Mouse (Mus musculus) heart, adult 2 months (tissue): ENCODE measurements around the gene Nup205. TPM values are rescaled to one million over a fixed set of nuclear protein-coding genes. Genes with fewer than 3 reads are reported as not detected.
A peak's percentile ranks its signal among the peaks of the same experiment; 100 is the strongest.
"Not testable (repeated sequence)": the region's sequence is repeated elsewhere in the genome, so short reads cannot be mapped to it uniquely, and the experiment has no call there.

Experiments used
- DNase-seq, 2 experiments: peaks; one replicate each; pipeline ENCODE4 v3.0.0; 2021
- H3K27ac ChIP-seq: fragments of 200-600 bp; 2 replicates; pipeline ENCODE4 v1.8.1; 2022
- H3K27me3 ChIP-seq: fragments of 200-500 bp; 2 replicates; pipeline ENCODE4 v1.6.1; 2012; ENCODE audit warnings: mild to moderate bottlenecking, low read length, inconsistent platforms, mixed read lengths; ENCODE audit not compliant: control insufficient read depth, insufficient read depth
- H3K36me3 ChIP-seq: fragments of 200-500 bp; 2 replicates; pipeline ENCODE4 v1.6.1; 2012; ENCODE audit warnings: low read length, inconsistent platforms; ENCODE audit not compliant: control insufficient read depth, insufficient read depth
- H3K4me1 ChIP-seq: fragments of 200-500 bp; 2 replicates; pipeline ENCODE4 v1.6.1; 2011; ENCODE audit warnings: low read length; ENCODE audit not compliant: control insufficient read depth, insufficient read depth
- H3K4me3 ChIP-seq: fragments of 200-600 bp; 2 replicates; pipeline ENCODE4 v1.8.1; 2022
- H3K79me2 ChIP-seq: fragments of 200-500 bp; replicated peaks from 2 replicates; pipeline ENCODE4 v1.6.1; 2012; ENCODE audit warnings: mild to moderate bottlenecking, inconsistent platforms, low read length, moderate library complexity, mixed read lengths; ENCODE audit not compliant: control insufficient read depth, insufficient read depth
- H3K9ac ChIP-seq: fragments of 200-500 bp; 2 replicates; pipeline ENCODE4 v1.6.1; 2012; ENCODE audit warnings: low read depth, mild to moderate bottlenecking, control low read depth, inconsistent platforms, low read length, mixed read lengths
- CTCF ChIP-seq: fragments of 200-600 bp; IDR thresholded peaks from 2 replicates; pipeline ENCODE4 v1.8.1; 2022; ENCODE audit warnings: antibody characterized with exemption, mild to moderate bottlenecking, moderate library complexity
- EP300 ChIP-seq: fragments of 200-500 bp; IDR thresholded peaks from 2 replicates; pipeline ENCODE4 v1.6.1; 2011; ENCODE audit warnings: low read depth, low read length, control low read depth; ENCODE audit not compliant: insufficient read depth
- POLR2A ChIP-seq: fragments of 200-500 bp; IDR thresholded peaks from 2 replicates; pipeline ENCODE4 v1.6.1; 2011; ENCODE audit warnings: mild to moderate bottlenecking, low read depth, low read length, control low read depth; ENCODE audit not compliant: insufficient read depth
- WGBS: fragments of 180-500 bp; shearing (Covaris S2); methylation state at CpG from one replicate; pipeline ENCODE4 v1.1.7; 2018; 5-methylcytosine and 5-hydroxymethylcytosine counted together
- intact Hi-C: fragments of 180-260 bp; cut with DNase I; formaldehyde crosslinking; loops from one replicate; pipeline ENCODE4 v1.15.1; 2025
- polyA plus RNA-seq: library from polyadenylated mRNA; depleted of rRNA; stranded (reverse); fragments of >200 nt; gene quantifications from 2 replicates; pipeline ENCODE4 v1.2.3, GENCODE M21; 2012
- total RNA-seq, 2 experiments: library from RNA; stranded (reverse); gene quantifications; 2 replicates each; pipeline ENCODE4 v1.2.3; 2021

Gene Nup205
- total and polyA plus RNA-seq, 3 experiments: 5.6 to 14.9 (median 12.4) TPM

- Histone ChIP-seq H3K27me3 (no peaks in the 10 kb centered on the region), H3K27ac (no peak overlapping the region), H3K79me2 (no peaks in the 10 kb centered on the region), H3K4me3 (no peak overlapping the region), H3K36me3 (no peaks in the 10 kb centered on the region), H3K4me1 (no peaks in the 10 kb centered on the region), H3K9ac (no peak overlapping the region)
- no peak for TF ChIP-seq EP300
- no peak for TF ChIP-seq POLR2A
- no peak for TF ChIP-seq CTCF
- WGBS: 84% methylated on average over 1 of the region's 1 CpGs
- intact Hi-C loops: no loop called here
- DNase-seq: no peak
These were observed 36.9 kb upstream of the Nup205 start for GRCm38 (mm10) chr6:35140351-35140750.

GRCm38 (mm10) chr6:35145569-35145968 is 31.7 kb upstream of the Nup205 start:
- no peak overlapping the region for H3K27ac ChIP-seq
- H3K36me3 ChIP-seq: no peaks in the 10 kb centered on the region
- H3K4me1 ChIP-seq: no peaks in the 10 kb centered on the region
- TF ChIP-seq POLR2A (no peak), CTCF (peak; percentile 16; the same call in 1 of the 2 replicates), EP300 (no peak)
- H3K9ac ChIP-seq: no peak overlapping the region
- H3K4me3 ChIP-seq: no peak overlapping the region
- no peaks in the 10 kb centered on the region for H3K79me2 ChIP-seq
- intact Hi-C loops: no loop called here
- no peaks in the 10 kb centered on the region for H3K27me3 ChIP-seq
- WGBS: 80% methylated on average over 2 of the region's 2 CpGs
- DNase-seq: no peak

GRCm38 (mm10) chr6:35147726-35148422 is 29.3 kb upstream of the Nup205 start:
- H3K9ac ChIP-seq: no peak overlapping the region
- no peaks in the 10 kb centered on the region for H3K79me2 ChIP-seq
- 61% methylated on average over 3 of the region's 3 CpGs for WGBS
- no peak overlapping the region for H3K4me3 ChIP-seq
- H3K36me3 ChIP-seq: no peaks in the 10 kb centered on the region
- no peak for DNase-seq
- no peak overlapping the region for H3K27ac ChIP-seq
- TF ChIP-seq CTCF (no peak), POLR2A (no peak), EP300 (no peak)
- intact Hi-C loops: no loop called here
- no peaks in the 10 kb centered on the region for H3K27me3 ChIP-seq
- H3K4me1 ChIP-seq: no peaks in the 10 kb centered on the region

GRCm38 (mm10) chr6:35154540-35154939 is 22.7 kb upstream of the Nup205 start:
- H3K27me3 ChIP-seq: no peaks in the 10 kb centered on the region
- H3K79me2 ChIP-seq: no peaks in the 10 kb centered on the region
- TF ChIP-seq EP300 (no peak), CTCF (no peak), POLR2A (no peak)
- no peaks in the 10 kb centered on the region for H3K4me1 ChIP-seq
- intact Hi-C loops: no loop called here
- no peak overlapping the region for H3K27ac ChIP-seq
- H3K9ac ChIP-seq: no peak overlapping the region
- no peak for DNase-seq
- H3K4me3 ChIP-seq: no peak overlapping the region
- no peaks in the 10 kb centered on the region for H3K36me3 ChIP-seq

- Histone ChIP-seq H3K79me2 (no peaks in the 10 kb centered on the region), H3K4me1 (no peaks in the 10 kb centered on the region), H3K36me3 (no peaks in the 10 kb centered on the region), H3K27ac (no peak overlapping the region), H3K9ac (no peak overlapping the region), H3K27me3 (no peaks in the 10 kb centered on the region), H3K4me3 (no peak overlapping the region)
- DNase-seq: no peak
- 58% methylated on average over 4 of the region's 4 CpGs for WGBS
- TF ChIP-seq EP300 (no peak), CTCF (no peak), POLR2A (no peak)
- intact Hi-C loops: no loop called here
These were observed 8.0 kb upstream of the Nup205 start for GRCm38 (mm10) chr6:35169250-35169649.

- not testable (repeated sequence) for H3K4me3 ChIP-seq, H3K79me2 ChIP-seq, H3K9ac ChIP-seq, DNase-seq, H3K27me3 ChIP-seq, H3K4me1 ChIP-seq, H3K36me3 ChIP-seq, H3K27ac ChIP-seq
- intact Hi-C loops: loop anchor here (5.0 kb wide), 1 partner anchor 175 kb away; no protein-coding TSS in a partner anchor
- peak; percentile 48 for TF ChIP-seq CTCF
- WGBS: 54% methylated on average over 3 of the region's 3 CpGs
These were observed 5.2 kb upstream of the Nup205 start for GRCm38 (mm10) chr6:35172028-35172427.
